Mouse (Mus musculus) lung, adult 2 months (tissue): Measurements from ENCODE around the gene 1700029F12Rik.

ENCODE experiments used
- CTCF ChIP-seq: fragments of 200-500 bp; IDR thresholded peaks from 2 replicates; pipeline ENCODE4 v1.5.1; 2011; ENCODE audit warnings: mild to moderate bottlenecking, low read length, control low read depth; ENCODE audit not compliant: insufficient read depth
- POLR2A ChIP-seq: fragments of 200-500 bp; IDR thresholded peaks from 2 replicates; pipeline ENCODE4 v1.6.1; 2011; ENCODE audit warnings: low read depth, mild to moderate bottlenecking, control low read depth, low read length, borderline replicate concordance; ENCODE audit errors: extremely low read depth

DNA sequence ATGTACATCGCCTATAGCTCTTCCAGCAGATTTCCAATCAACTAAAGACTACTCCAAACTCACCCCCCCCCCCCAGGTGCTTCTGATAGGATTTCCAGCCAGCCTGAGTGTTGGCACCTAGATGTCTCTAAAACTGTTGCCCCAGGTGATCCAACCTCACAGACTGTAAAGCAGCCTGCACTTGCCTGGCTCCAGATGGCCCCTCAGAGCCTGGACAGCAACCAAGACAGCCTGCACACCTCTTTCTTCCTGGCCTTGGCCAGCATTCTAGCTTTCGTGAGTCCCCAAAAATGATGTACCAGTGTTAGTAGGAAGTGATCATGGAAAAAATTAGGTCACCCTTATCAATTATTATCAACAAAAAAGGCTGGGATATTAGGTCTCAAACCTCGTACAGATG lies 16.5 kb downstream of the 1700029F12Rik start:
- TF ChIP-seq CTCF (no peak), POLR2A (no peak)
